Mouse (Mus musculus) liver, postnatal 0 days (tissue): ENCODE data around the gene Fuz.

ENCODE experiments used
- CTCF ChIP-seq: sonication (generic); IDR thresholded peaks from 2 replicates; pipeline ENCODE4 v1.5.1; 2016; ENCODE audit warnings: antibody characterized with exemption, low read depth
- EP300 ChIP-seq: IDR thresholded peaks from 2 replicates; pipeline ENCODE4 v1.6.1; 2016; ENCODE audit warnings: antibody characterized with exemption, low read depth, mild to moderate bottlenecking

GRCm38 (mm10) chr7:44852259-44853027 is 43.4 kb upstream of the Fuz start:
- TF ChIP-seq EP300 (no peak), CTCF (no peak)
